Mouse (Mus musculus): ENCODE results near the gene Hand1. TPM values are rescaled to one million over a fixed set of nuclear protein-coding genes. Genes with fewer than 3 reads are reported as not detected.

Hand1 gene
- total and polyA plus RNA-seq, 3 experiments = not detected

- H3K4me1 ChIP-seq (ENCODE audit: control insufficient read depth in 1 of 2, insufficient read depth in 2 of 2, low read length in 2 of 2) = no peaks in the 10 kb centered on the region
- no peak overlapping the region for H3K4me3 ChIP-seq (ENCODE audit: control insufficient read depth in 1 of 2, insufficient read depth in 1 of 2, low read depth in 2 of 2, low read length in 2 of 2)
- H3K36me3 ChIP-seq (ENCODE audit: control insufficient read depth in 1 of 2, insufficient read depth in 2 of 2, low read length in 2 of 2) = no peaks in the 10 kb centered on the region
- H3K79me2 ChIP-seq (ENCODE audit: control insufficient read depth, insufficient read depth, low read length, poor library complexity) = no peaks in the 10 kb centered on the region
- no peak for DNase-seq (ENCODE audit: low read depth, low spot score)
- H3K27ac ChIP-seq (ENCODE audit: control insufficient read depth, low read depth, low read length) = no peak overlapping the region
- H3K27me3 ChIP-seq (ENCODE audit: control insufficient read depth in 1 of 2, insufficient read depth in 2 of 2, low read length in 2 of 2) = peaks cover 3 to 7% of the 10 kb centered on the region in 2 experiments; a peak in 2 of 4 replicates
- no peaks in the 10 kb centered on the region for H3K9me3 ChIP-seq (replicated peaks; ENCODE audit: insufficient read depth, low read length)
- TF ChIP-seq KAT2A (conservative IDR thresholded peaks at IDR 0.05; ENCODE audit: low read depth, low read length) (no peak), ZNF384 (IDR thresholded peaks at IDR 0.05; ENCODE audit: low read depth, low read length) (no peak), MYB (IDR thresholded peaks at IDR 0.05; ENCODE audit: low read depth, low read length) (no peak), JUND (IDR thresholded peaks at IDR 0.05; ENCODE audit: low read depth, low read length) (no peak), ZC3H11A (IDR thresholded peaks at IDR 0.05; ENCODE audit: low read depth, low read length) (no peak), BHLHE40 (IDR thresholded peaks at IDR 0.05; ENCODE audit: borderline replicate concordance, low read depth, low read length) (no peak), CHD2 (IDR thresholded peaks at IDR 0.05; ENCODE audit: low read length) (no peak), SMC3 (IDR thresholded peaks at IDR 0.05; ENCODE audit: low read depth, low read length) (no peak), POLR2AphosphoS2 (IDR thresholded peaks at IDR 0.05; ENCODE audit: low read length) (no peak), HCFC1 (IDR thresholded peaks at IDR 0.05; ENCODE audit: low read depth, low read length) (no peak), POLR2AphosphoS5 (IDR thresholded peaks at IDR 0.05; ENCODE audit: borderline replicate concordance, low read depth, low read length) (no peak), MEF2A (IDR thresholded peaks at IDR 0.05; ENCODE audit: extremely low read depth, insufficient replicate concordance, low read depth, low read length, poor library complexity, severe bottlenecking) (no peak), EP300 (IDR thresholded peaks at IDR 0.05; ENCODE audit: low read depth in 1 of 2, low read length in 2 of 2) (no peak), GATA1 (IDR thresholded peaks at IDR 0.05; ENCODE audit: low read depth, low read length) (no peak)
- no peak overlapping the region for H3K9ac ChIP-seq (ENCODE audit: control insufficient read depth, low read depth, low read length, poor library complexity, severe bottlenecking)
Observed at GRCm38 (mm10) chr11:57831281-57831781, 1.3 kb downstream of the Hand1 start.

GRCm38 (mm10) chr11:57829871-57830775 is 2.5 kb downstream of the Hand1 start:
- H3K4me3 ChIP-seq (ENCODE audit: control insufficient read depth in 1 of 2, insufficient read depth in 1 of 2, low read depth in 2 of 2, low read length in 2 of 2) = no peak overlapping the region

More at GRCm38 (mm10) chr11:57829871-57830775, 2.5 kb downstream of the Hand1 start:
- no peak for DNase-seq (ENCODE audit: low read depth, low spot score)
- TF ChIP-seq JUND (IDR thresholded peaks at IDR 0.05; ENCODE audit: low read depth, low read length) (no peak), MYC (IDR thresholded peaks at IDR 0.05; ENCODE audit: low read depth, low read length) (no peak), E2F4 (IDR thresholded peaks at IDR 0.05; ENCODE audit: borderline replicate concordance, low read depth, low read length) (no peak), UBTF (IDR thresholded peaks at IDR 0.05; ENCODE audit: borderline replicate concordance, insufficient read depth, low read depth, low read length) (no peak), ETS1 (IDR thresholded peaks at IDR 0.05; ENCODE audit: low read depth, low read length) (no peak), MEF2A (IDR thresholded peaks at IDR 0.05; ENCODE audit: extremely low read depth, insufficient replicate concordance, low read depth, low read length, poor library complexity, severe bottlenecking) (no peak), MYB (IDR thresholded peaks at IDR 0.05; ENCODE audit: low read depth, low read length) (no peak), NELFE (IDR thresholded peaks at IDR 0.05; ENCODE audit: low read depth, low read length) (no peak), ELF1 (IDR thresholded peaks at IDR 0.05; ENCODE audit: low read depth, low read length) (no peak), MAZ (IDR thresholded peaks at IDR 0.05; ENCODE audit: low read depth, low read length) (no peak), POLR2AphosphoS2 (IDR thresholded peaks at IDR 0.05; ENCODE audit: low read length) (no peak), MAX (IDR thresholded peaks at IDR 0.05; ENCODE audit: low read length) (no peak)
- Histone ChIP-seq H3K36me3 (ENCODE audit: control insufficient read depth in 1 of 2, insufficient read depth in 2 of 2, low read length in 2 of 2) (no peaks in the 10 kb centered on the region), H3K4me1 (ENCODE audit: control insufficient read depth in 1 of 2, insufficient read depth in 2 of 2, low read length in 2 of 2) (no peaks in the 10 kb centered on the region), H3K27me3 (ENCODE audit: control insufficient read depth in 1 of 2, insufficient read depth in 2 of 2, low read length in 2 of 2) (peaks cover 3% of the 10 kb centered on the region in 2 experiments; a peak in 2 of 4 replicates), H3K9ac (ENCODE audit: control insufficient read depth, low read depth, low read length, poor library complexity, severe bottlenecking) (no peak overlapping the region), H3K9me3 (replicated peaks; ENCODE audit: insufficient read depth, low read length) (no peaks in the 10 kb centered on the region), H3K27ac (ENCODE audit: control insufficient read depth, low read depth, low read length) (no peak overlapping the region), H3K79me2 (ENCODE audit: control insufficient read depth, insufficient read depth, low read length, poor library complexity) (no peaks in the 10 kb centered on the region)
